Mouse (Mus musculus) left cerebral cortex, adult 11 months (tissue): ENCODE results near the gene Xab2.

ENCODE experiments used
- DNase-seq: peaks from one replicate; pipeline ENCODE4 v3.0.0; 2022; ENCODE audit warnings: low spot score

Gene Xab2

DNA sequence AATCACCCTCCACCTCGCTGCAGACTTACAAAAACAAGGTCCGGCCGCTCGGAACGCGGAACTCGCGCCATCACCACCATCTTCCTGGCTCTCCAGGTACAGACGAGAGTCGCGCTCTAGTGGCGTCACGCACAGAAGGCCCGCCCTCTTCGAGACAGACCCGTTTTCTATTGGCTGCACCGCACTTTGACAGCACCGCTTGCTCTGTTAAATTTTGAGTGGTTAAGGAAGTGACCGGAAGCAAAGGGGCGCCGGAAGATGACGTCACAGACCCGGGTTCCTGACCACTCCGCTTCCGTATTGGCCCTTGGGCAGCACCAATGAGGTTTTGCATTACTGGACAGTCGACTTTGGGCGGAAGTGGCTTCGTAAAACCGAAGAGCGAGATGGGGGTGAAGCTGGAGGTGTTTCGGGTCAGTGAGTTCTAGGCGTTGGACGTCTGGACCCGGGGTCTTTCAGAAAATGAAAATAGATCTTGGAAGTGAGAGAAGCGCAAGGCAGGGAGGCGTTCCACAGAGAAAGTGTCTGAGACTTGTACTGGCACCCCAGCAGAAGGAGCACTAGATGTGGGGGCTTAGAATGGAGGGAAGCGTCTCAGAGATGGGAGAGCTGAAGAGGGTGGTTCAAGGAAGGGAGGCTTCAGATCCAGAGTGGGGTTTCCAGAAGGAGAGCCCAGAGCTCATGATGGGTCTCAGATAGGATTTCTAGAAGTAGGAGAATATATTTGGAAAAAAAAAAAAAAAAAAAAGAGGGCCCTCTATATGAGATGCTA is at the start of gene Xab2, which contains the start of gene Pet100:
TSS of gene Xab2 (minus strand) at position 118 of the 772 bp plus-strand sequence.
TSS of gene Pet100 (plus strand) at position 350 of the 772 bp plus-strand sequence.
- peak; percentile 99 for DNase-seq

DNA sequence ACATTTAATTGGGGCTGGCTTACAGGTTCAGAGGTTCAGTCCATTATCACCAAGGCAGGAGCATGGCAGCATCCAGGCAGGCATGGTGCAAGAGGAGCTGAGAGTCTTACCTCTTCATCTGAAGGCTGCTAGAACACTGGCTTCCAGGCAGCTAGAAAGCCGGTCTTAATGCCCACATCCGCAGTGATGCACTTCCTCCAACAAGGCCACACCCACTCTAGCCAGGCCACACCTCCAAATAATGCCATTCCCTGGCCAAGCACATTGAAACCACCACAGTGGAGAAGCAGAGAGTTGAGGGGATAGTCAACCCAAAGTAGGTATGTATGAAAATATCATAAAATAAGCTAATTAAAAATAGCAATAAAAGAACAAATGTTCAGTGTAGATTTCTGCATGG is 49.3 kb upstream of the Xab2 start:
- no peak for DNase-seq

DNA sequence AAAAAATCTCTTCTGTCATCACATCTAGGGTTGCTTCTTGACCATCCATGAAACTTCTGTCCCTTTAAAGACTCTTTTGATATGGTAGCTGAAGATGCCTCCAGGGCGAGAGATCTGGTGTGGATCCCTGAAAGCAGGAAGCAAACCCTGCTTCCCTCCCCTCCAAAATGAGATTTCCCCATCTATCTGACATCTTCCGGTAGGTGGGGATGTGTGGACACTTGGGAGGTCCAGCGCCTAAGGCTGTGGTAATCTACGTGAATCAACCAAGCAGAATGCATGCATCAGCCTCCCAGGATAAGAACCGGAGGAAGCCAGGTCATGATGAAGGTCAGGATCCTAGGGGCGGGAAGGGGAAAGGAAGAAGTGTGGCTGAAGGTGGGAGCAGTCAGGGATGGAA is 44.4 kb upstream of the Xab2 start, which contains the start of gene Mcemp1:
TSS of gene Mcemp1 (plus strand) at position 248 of the 400 bp plus-strand sequence.
- no peak for DNase-seq

DNA sequence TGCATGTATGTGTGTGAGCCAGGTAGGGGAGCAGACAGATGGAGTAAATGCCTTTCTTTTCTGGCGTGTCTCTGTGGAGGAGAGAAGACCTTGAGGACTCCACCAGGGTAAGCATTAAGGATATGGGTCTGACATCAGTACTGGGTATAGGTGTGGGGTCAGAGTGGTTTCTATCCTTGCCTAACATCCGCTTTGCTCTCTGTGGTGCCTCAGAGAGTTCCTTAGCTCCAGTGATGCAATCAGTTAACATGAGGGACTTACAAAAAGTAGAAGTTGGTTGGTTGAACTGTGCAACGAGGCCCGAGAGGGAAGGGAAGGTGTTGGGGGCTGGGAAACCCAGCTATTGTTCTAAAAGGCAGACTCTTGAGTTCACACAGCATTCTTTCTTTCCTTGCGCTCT is 43.3 kb upstream of the Xab2 start:
- DNase-seq, result no peak

DNA sequence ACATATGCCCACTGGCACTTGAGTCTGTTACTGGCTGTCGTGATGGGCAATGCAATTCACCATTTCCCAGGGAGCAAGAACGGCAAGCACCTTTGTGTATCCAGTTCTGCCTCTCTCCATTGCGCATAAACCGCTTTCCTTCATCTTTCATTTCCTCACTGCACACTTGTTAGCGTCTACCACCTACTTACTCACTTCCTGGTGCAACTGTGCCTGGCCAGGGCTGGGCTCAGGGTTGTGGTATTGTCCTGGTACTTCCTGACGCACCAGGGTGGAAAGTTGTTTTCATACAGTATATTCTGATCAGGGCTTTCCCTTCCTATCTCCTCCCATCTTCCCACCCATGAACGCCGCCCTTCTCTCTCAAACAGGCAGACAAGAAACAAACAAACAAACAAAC is 39.8 kb upstream of the Xab2 start:
- DNase-seq, result no peak

DNA sequence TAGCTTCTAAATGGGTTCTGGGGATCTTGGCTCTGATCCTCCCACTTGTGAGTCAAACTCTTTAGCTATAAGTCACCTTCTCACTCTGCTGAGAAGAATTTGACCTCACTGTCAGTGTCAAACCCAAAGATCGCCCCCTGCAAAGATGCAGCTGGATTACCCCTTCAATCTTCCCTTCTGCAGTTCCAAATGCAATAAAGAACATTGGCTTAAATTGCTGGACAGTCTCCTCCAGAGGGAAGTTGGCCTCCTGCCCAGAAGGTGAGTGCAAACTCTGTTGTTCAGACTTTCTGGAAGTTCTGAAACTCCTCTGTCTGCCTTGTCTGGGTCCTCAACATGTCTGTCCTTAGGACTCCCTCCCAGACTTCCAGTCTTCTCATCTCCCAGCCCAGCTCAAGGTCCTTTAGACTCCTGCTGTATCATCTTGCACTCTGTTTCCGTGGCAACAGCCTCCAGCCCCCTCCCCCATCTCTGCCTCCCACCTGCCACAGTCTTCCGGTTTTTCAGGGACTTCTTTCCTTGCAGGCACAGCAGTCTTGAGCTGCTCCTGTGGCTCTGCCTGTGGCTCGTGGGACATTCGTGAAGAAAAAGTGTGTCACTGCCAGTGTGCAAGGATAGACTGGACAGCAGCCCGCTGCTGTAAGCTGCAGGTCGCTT is 35.7 kb upstream of the Xab2 start:
- no peak for DNase-seq

DNA sequence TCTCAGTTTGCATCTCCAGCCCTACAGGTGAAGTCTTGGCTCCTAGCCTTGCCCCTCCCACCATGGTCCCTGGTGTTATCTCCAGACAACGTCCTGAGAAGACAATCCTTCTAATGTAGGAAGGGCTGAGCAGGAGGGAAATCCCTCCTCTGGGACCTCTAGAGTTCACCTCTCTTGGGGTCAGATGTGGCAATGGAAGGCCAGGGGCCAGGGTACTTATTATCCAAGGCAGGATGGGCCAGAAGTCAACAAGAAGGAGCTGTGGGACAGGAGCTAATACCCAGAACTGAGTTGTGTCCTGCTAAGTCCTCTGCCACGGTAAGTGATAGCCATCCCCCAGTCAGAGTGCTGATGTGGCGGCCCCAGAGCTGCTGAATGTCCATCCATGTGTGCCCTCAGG is 34.4 kb upstream of the Xab2 start, which contains the start of gene Retn:
TSS of gene Retn (plus strand) at position 245 of the 400 bp plus-strand sequence.
- DNase-seq, result no peak

DNA sequence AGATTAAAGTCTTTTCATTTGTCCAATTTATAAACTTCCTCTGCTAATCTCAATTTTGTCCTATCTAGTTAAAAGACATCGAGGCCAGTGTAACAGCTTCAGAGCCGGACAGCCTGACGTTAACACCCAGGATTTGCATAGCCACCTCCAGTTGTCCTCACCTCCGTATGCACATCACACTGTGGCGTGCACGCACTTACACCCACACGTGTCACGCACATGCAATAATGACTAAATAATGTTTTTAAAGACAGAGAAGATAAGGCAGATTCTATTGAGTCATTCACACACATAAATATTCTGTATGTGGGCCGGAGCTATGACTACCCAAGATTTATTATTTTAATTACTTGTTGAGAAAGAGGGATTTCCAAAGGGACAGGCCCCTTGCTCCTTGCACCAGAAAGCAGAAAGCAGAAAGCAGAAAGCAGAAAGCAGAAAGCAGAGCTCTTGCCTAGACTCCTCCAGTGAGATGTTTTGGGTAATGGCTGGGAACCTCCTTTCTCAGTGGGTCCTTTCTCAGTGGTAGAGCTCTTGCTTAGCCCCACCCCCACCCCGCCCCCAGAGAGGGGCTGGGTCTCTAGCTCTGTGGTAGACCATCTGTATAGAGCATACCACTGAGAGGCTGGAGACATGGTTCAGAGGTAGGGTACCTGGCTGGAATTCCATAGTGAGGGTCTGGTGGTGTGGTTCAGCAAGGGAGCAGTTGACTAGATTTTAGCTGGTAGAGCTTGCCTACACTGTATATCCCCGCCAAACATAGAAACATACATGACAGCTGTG is 33.8 kb upstream of the Xab2 start:
- DNase-seq, result no peak

DNA sequence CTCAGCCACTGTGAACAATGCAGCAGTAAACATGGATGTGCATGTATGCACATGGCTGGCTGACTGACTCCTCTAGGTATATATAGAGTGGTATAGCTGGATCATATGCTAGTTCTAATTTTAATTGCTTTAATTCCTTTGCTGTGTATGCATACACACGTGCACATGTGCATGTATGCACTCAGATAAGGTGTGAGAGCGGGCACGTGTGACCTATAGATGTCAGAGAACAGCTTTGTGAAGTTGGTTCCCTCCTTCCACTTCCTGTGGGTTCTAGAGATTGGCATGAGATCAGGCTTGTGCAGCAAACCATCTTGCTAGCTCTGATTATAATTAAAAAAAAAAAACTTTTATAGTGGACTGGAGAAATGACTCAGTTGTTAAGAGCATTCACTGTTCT is 31.7 kb upstream of the Xab2 start:
- DNase-seq, result no peak

DNA sequence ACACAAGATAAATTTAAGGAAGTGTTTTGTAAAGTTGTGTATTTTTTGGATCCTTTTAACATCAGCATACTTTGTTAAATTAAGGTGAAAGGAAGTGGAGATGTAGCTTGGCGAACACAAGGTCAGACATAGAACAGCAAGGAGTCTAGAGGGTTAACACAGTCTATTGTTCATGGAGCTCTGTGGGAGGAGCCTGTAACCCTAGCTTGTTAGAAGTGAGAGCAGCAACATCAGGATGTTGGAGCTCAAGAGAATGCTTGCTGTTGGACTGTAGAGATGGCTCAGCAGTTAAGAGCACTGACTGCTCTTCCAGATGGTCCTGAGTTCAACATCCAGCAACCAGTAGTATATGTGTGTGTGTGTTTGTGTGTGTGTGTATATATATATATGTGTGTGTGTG is 27.9 kb upstream of the Xab2 start:
- DNase-seq, result no peak

DNA sequence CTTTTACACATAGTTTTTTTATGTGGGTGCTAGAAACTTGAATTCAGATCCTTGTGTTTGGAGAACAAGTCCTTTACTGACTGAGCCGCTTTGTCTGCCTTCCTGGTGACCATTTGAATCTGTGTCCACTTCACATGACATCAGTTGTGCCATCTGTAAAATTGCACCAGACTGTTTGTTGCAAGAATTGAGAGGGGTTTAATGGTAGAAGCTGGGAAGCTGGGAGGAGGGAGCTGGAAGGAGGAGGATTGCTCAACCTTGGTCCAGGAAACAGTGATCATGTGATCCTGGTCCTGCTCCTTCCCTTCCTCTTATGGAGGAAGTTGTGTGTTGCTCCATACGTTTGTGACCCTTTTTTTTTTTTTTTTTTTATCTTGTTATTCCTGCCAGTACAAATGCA is 27.2 kb upstream of the Xab2 start:
- DNase-seq, result no peak

DNA sequence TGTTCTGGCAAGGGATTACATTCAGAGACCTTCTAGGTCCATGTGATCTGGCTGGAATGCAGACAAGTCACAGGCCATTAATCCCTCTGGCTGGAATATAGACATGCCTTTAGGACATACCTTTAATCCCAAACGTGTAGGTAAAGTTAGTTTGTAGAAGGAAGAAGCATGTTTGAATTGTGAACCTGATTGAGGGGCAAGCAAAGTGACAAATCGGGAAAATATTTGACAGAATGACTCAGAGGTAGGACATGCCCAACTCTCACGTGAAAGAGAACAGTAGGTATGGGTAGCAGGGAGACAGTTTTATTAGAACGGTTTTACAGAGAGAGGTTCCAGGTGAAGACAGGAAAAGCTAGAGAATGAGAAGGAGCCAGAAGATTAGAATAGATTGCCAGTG is 26.4 kb upstream of the Xab2 start:
- no peak for DNase-seq

DNA sequence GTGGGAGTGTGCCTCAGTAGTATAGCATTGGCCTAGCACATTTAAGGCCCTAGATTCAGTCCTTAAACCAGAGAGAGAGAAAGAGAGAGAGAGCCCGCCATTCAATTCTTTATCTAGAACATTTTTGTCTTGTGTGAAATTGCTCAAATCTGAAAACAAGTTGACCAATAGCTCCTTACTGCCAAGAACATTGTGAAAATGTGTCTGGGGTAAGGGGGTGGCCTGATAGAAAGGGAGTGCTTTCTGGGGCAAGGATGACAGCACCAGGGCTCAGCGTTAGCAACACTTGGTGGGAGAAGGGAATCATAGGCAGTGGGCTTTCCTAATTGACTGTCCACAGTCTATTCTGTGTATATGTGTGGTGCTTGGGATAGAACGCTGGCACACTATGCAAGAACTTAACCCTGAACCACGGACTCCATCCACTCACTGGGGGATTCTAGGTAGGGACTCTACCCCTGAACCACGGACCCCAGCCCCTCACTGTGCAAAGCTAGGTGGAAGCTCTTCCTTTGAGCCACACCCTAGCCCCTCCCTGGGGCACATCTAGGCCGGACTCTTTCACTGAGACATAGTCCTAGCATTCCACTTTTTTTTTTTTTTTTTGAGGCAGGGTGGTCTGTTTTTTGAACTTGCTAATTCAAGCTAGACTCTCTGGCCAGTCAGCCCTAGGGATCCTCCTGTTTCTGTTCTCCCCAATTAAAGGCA is 25.9 kb upstream of the Xab2 start:
- no peak for DNase-seq

DNA sequence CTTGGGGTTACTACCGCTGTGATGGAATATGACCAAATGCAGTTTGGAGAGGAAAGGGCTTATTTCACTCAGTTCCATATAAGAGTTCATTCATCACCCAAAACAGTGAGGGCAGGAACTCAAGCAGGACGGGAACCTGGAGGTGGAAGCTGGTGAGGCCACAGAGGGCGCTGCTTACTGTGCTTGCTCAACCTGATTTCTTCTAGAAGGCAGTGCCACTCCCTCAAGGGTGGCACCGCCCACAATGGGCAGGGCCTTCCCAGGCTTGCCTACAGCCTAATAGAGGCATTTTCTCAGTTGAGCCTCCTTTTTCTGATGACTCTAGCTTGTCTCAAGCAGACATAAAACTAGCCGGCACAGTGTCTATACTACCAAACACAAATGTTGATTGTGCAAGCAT is 24.7 kb upstream of the Xab2 start:
- no peak for DNase-seq

DNA sequence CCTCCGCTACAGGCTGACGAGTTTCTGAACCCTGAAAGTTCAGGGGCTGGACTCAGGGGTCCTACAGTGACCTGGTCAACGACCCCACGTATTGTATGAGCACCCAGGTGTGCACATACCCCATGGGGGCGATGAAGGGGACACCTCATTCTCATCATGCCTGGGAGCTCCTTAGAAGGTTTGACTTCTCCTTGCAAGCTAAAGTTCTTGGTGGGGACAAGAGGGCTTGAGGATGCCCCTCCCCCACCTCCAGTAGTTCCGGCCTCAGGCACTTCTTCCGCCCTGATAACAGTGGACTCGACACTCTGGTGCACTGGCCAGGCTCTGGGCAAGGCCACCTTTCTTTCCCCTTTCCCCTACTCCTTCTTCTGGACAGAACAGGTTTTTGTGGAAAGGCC is 10.4 kb upstream of the Xab2 start:
- DNase-seq, result no peak

DNA sequence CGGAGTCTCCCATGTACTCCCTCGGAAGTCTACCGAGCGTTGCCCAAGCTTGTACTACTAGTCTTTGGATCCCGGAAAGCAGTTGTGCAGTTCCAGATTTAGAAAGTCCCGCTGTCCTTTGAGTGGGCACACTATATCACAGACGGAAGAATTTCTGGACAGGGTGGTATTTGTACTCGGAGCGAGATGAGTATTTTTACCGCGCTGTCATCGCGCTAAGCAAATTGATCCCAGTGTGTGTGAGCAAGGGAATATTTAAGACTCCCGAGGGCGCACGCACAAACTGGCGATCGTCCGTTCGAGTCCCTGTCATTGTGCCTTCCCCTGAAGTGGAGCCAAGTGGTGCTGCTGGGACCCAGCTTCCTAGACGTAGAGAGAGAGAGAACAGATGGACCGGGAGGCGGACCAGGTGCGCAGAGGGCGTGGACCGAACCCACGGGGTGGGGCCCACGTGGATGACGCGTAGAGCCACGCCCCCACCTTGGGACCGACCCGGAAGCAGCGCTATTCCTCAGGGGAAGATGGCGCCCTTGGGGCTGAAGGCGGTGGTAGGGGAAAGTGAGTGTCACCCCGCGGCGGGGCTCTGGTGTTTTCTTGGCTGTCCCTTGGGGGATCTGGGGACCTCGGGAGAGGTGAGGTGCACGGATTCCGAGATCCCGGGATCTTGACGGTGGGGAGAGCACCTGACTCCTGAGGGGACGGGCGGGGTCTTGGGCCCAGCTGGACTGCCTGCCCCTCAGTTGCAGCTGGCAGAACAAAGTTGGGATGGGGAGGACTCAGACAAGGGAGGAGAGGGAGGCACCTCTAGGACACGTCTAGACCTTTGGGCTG is 9.7 kb upstream of the Xab2 start, which contains the start of gene Stxbp2:
TSS of gene Stxbp2 (plus strand) at position 309 of the 831 bp plus-strand sequence.
- peak; percentile 49 for DNase-seq

DNA sequence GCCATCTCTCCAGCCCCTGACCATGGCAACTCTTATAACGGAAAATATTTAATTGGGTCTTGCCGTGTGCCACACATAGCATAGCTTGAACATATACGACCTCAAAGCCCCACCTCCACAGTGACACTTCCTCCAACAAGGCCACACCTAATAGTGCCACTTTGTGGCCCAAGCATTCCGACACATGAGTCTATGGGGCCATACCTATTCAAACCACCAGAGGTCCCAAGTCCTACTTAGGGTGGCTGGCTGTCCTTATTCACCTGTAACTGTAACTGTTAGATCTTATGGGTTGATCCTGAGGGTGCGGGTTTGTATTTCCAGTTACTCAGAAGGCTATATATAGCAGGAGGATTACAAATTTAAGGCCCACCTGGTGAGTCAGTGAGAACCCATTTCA is 6.9 kb upstream of the Xab2 start:
- no peak for DNase-seq

DNA sequence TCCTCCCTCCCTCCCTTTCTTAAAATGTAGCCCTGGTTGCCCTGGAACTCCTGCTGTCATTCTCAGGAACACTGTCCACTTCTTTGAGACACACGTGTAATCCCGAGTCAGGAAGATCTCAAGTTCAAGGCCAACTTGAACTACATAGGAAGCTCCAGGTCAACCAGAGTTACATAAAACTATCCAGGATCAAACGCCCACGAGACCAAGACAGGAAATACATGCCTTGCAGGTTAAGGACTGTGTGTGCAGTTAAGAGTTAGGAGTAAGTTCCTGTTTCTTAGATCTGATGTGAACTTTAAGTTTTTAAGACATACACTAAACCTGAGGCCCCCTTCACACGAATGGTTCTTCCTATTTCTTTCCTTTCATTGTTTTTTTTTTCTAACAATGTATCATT is 5.9 kb upstream of the Xab2 start:
- DNase-seq, result no peak

DNA sequence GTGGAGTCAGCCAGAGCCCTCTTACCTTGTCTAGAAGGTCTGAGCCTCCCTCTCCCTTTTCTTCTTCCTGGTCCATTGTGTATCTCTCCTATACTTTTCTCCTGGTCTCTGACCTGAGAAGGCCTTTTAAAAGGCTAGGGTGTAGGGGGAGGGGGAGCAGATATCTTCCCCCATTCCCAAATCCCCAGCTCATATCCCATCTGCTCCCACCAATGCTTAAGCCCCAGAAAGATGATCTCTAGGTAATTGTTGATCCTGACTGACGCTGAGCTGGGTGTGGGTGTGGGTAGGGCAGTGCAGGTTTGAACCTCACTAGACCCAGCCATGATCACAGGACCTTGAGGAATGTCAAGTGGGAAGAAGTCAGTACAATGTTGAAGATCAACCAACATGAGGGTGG is 4.3 kb upstream of the Xab2 start, which contains the start of gene Pcp2:
TSS of gene Pcp2 (minus strand) at position 101 of the 400 bp plus-strand sequence.
- no peak for DNase-seq

DNA sequence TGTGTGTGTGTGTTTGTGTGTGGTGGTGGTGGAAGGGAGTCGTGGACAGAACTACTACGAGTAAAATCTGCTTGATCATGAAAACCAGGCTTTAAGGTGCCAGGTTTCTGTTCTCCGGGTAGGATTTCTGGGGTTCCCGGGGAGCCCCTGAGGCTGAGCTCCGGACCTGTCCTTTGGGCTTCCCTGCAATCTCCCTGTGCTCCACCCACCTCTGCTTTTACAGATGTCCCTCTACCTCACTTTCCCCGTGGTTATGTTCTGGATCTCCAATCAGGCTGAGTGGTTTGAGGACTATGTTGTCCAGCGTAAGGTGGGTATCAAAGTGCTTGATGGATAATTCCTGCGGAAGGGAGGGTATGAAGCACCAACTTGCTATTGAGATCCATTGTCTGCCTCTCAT is 1.0 kb upstream of the Xab2 start:
- no peak for DNase-seq

DNA sequence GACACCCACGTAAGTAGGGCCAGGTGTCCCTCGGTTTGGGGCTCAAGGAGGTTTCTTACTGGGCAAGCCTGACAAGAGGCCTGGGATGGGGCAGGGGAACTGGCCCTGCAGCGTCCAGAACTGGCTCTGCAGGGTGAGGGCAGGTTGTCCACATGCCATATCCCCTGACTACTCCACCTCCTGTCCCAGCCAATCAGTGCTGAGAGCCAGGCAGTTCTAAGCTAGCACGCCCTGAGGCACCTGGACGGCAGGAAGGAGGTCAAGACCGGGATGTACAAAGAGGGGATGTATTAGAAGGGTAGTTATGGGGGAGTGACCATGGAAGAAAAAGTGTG is 11.3 kb downstream of the Xab2 start:
- DNase-seq, result no peak
